Mouse (Mus musculus) kidney, embryonic 15.5 days (tissue): ENCODE data around the gene 1700030J22Rik. TPM values are rescaled to one million over a fixed set of nuclear protein-coding genes. Genes with fewer than 3 reads are reported as not detected.

ENCODE experiments used
- ATAC-seq: fragments of 200-750 bp; cut with Nextera tagmentation; replicated peaks from 2 replicates; pipeline ENCODE4 v1.8.0; 2017; ENCODE audit warnings: moderate TSS enrichment; ENCODE audit not compliant: low FRiP score
- H3K27ac ChIP-seq: fragments of 300-500 bp; sonication (generic); 2 replicates; pipeline ENCODE4 v1.5.1; 2015; ENCODE audit warnings: mild to moderate bottlenecking, inconsistent platforms
- H3K27me3 ChIP-seq: fragments of 300-500 bp; sonication (generic); 2 replicates; pipeline ENCODE4 v1.6.1; 2015; ENCODE audit warnings: inconsistent platforms
- H3K36me3 ChIP-seq: fragments of 300-500 bp; sonication (generic); 2 replicates; pipeline ENCODE4 v1.6.1; 2015; ENCODE audit warnings: inconsistent platforms
- H3K4me1 ChIP-seq: fragments of 300-500 bp; sonication (generic); 2 replicates; pipeline ENCODE4 v1.6.1; 2015; ENCODE audit warnings: inconsistent platforms
- H3K4me2 ChIP-seq: fragments of 300-500 bp; sonication (generic); 2 replicates; pipeline ENCODE4 v1.6.1; 2015; ENCODE audit warnings: moderate library complexity, mild to moderate bottlenecking, inconsistent platforms
- H3K4me3 ChIP-seq: fragments of 300-500 bp; sonication (generic); replicated peaks from 2 replicates; pipeline ENCODE4 v1.5.1; 2015; ENCODE audit warnings: mild to moderate bottlenecking, inconsistent platforms
- H3K9ac ChIP-seq: fragments of 300-500 bp; sonication (generic); 2 replicates; pipeline ENCODE4 v1.6.1; 2015; ENCODE audit warnings: mild to moderate bottlenecking, inconsistent platforms
- H3K9me3 ChIP-seq: fragments of 300-500 bp; sonication (generic); replicated peaks from 2 replicates; pipeline ENCODE4 v1.6.1; 2016; ENCODE audit warnings: inconsistent platforms
- WGBS: fragments of 180-500 bp; shearing (Covaris S2); methylation state at CpG from one replicate; pipeline ENCODE4 v1.1.7; 2015; ENCODE audit warnings: mixed read lengths; 5-methylcytosine and 5-hydroxymethylcytosine counted together
- polyA plus RNA-seq: library from polyadenylated mRNA; unstranded; fragments of >200 nt; fragmentation: Nextera tagmentation; extraction: Ambion mirVana; gene quantifications from 2 replicates; pipeline ENCODE4 v1.2.1, GENCODE M21; 2015

The 1700030J22Rik gene
- polyA plus RNA-seq, 1 experiment from 2014 or later = 2.4 TPM

- H3K36me3 ChIP-seq = peaks cover 23% of the 10 kb centered on the region
- no peaks in the 10 kb centered on the region for H3K9me3 ChIP-seq
- peak overlapping the region; percentile 93 for H3K4me2 ChIP-seq
- WGBS = 8% methylated on average over 23 of the region's 23 CpGs
- H3K4me1 ChIP-seq = peaks cover 22% of the 10 kb centered on the region
- peak overlapping the region; percentile 86 for H3K27ac ChIP-seq
- ATAC-seq = no peak
- peak overlapping the region; percentile 85 for H3K4me3 ChIP-seq
- no peaks in the 10 kb centered on the region for H3K27me3 ChIP-seq
- H3K9ac ChIP-seq = peak overlapping the region; percentile 80
Observed at GRCm38 (mm10) chr8:116992176-116992971, 13.6 kb upstream of the 1700030J22Rik start.

- ATAC-seq = no peak
- H3K4me2 ChIP-seq = peak overlapping the region; percentile 93
- 0 out of 2 replicates have a peak overlapping the region, but pooled peaks have one; percentile 85 for H3K4me3 ChIP-seq
- H3K9me3 ChIP-seq = no peaks in the 10 kb centered on the region
- H3K27me3 ChIP-seq = no peaks in the 10 kb centered on the region
- no peak overlapping the region for H3K27ac ChIP-seq
- peaks cover 22% of the 10 kb centered on the region for H3K4me1 ChIP-seq
- peaks cover 34% of the 10 kb centered on the region for H3K36me3 ChIP-seq
- H3K9ac ChIP-seq = no peak overlapping the region
- WGBS = 88% methylated on average over 8 of the region's 8 CpGs
Observed at GRCm38 (mm10) chr8:116991241-116991640, 12.5 kb upstream of the 1700030J22Rik start.

GRCm38 (mm10) chr8:116989842-116990241 lies 11.1 kb upstream of the 1700030J22Rik start:
- H3K9ac ChIP-seq = no peak overlapping the region
- H3K27ac ChIP-seq = no peak overlapping the region
- no peak overlapping the region for H3K4me3 ChIP-seq
- peaks cover 22% of the 10 kb centered on the region for H3K4me1 ChIP-seq
- no peak overlapping the region for H3K4me2 ChIP-seq
- no peak for ATAC-seq
- no peaks in the 10 kb centered on the region for H3K9me3 ChIP-seq
- peaks cover 48% of the 10 kb centered on the region for H3K36me3 ChIP-seq
- 96% methylated on average over 3 of the region's 3 CpGs for WGBS
- no peaks in the 10 kb centered on the region for H3K27me3 ChIP-seq

- peaks cover 25% of the 10 kb centered on the region for H3K4me1 ChIP-seq
- H3K4me2 ChIP-seq = 0 out of 2 replicates have a peak overlapping the region, but pooled peaks have one; percentile 31
- H3K27me3 ChIP-seq = no peaks in the 10 kb centered on the region
- H3K27ac ChIP-seq = no peak overlapping the region
- peaks cover 39% of the 10 kb centered on the region for H3K36me3 ChIP-seq
- H3K9me3 ChIP-seq = no peaks in the 10 kb centered on the region
- no peak for ATAC-seq
- WGBS = 13% methylated on average over 4 of the region's 4 CpGs
- no peak overlapping the region for H3K4me3 ChIP-seq
- no peak overlapping the region for H3K9ac ChIP-seq
Observed at GRCm38 (mm10) chr8:116980117-116980516, 1.4 kb upstream of the 1700030J22Rik start.

- H3K9ac ChIP-seq = peak overlapping the region; percentile 47
Observed at GRCm38 (mm10) chr8:116978052-116978451, 707 bp downstream of the 1700030J22Rik start.

GRCm38 (mm10) chr8:116975606-116976005 lies 3.2 kb downstream of the 1700030J22Rik start:
- ATAC-seq = no peak
- no peaks in the 10 kb centered on the region for H3K9me3 ChIP-seq
- 50% methylated on average over 5 of the region's 5 CpGs for WGBS
- H3K9ac ChIP-seq = no peak overlapping the region
- no peaks in the 10 kb centered on the region for H3K36me3 ChIP-seq
- no peaks in the 10 kb centered on the region for H3K27me3 ChIP-seq
- H3K27ac ChIP-seq = no peak overlapping the region; the same call in 1 of the 2 replicates
- no peak overlapping the region for H3K4me3 ChIP-seq
- no peak overlapping the region for H3K4me2 ChIP-seq
- H3K4me1 ChIP-seq = peaks cover 27% of the 10 kb centered on the region

More at GRCm38 (mm10) chr8:116978052-116978451, 707 bp downstream of the 1700030J22Rik start:
- Histone ChIP-seq H3K4me1 (peaks cover 27% of the 10 kb centered on the region), H3K27ac (no peak overlapping the region; the same call in 1 of the 2 replicates), H3K27me3 (no peaks in the 10 kb centered on the region), H3K4me2 (peak overlapping the region; percentile 88), H3K9me3 (no peaks in the 10 kb centered on the region), H3K36me3 (peaks cover 20% of the 10 kb centered on the region), H3K4me3 (peak overlapping the region; percentile 79)
- no peak for ATAC-seq
- WGBS = 35% methylated on average over 8 of the region's 8 CpGs

GRCm38 (mm10) chr8:116975066-116975465 lies 3.7 kb downstream of the 1700030J22Rik start:
- H3K4me3 ChIP-seq = no peak overlapping the region
- H3K27me3 ChIP-seq = no peaks in the 10 kb centered on the region
- no peak overlapping the region; the same call in 1 of the 2 replicates for H3K27ac ChIP-seq
- H3K9me3 ChIP-seq = no peaks in the 10 kb centered on the region
- peaks cover 26% of the 10 kb centered on the region for H3K4me1 ChIP-seq
- no peak for ATAC-seq
- H3K9ac ChIP-seq = no peak overlapping the region
- no peaks in the 10 kb centered on the region for H3K36me3 ChIP-seq
- 36% methylated on average over 5 of the region's 5 CpGs for WGBS
- no peak overlapping the region for H3K4me2 ChIP-seq

- no peak overlapping the region for H3K27ac ChIP-seq
- ATAC-seq = no peak
- no peaks in the 10 kb centered on the region for H3K9me3 ChIP-seq
- no peaks in the 10 kb centered on the region for H3K36me3 ChIP-seq
- H3K27me3 ChIP-seq = no peaks in the 10 kb centered on the region
- H3K4me1 ChIP-seq = no peaks in the 10 kb centered on the region
- 83% methylated on average over 6 of the region's 6 CpGs for WGBS
- no peak overlapping the region for H3K4me2 ChIP-seq
- H3K9ac ChIP-seq = no peak overlapping the region
- H3K4me3 ChIP-seq = no peak overlapping the region
Observed at GRCm38 (mm10) chr8:116969531-116969930, 9.2 kb downstream of the 1700030J22Rik start.

GRCm38 (mm10) chr8:116954415-116954814 lies 24.3 kb downstream of the 1700030J22Rik start:
- no peak overlapping the region for H3K4me2 ChIP-seq
- H3K27me3 ChIP-seq = no peaks in the 10 kb centered on the region
- peaks cover 7% of the 10 kb centered on the region for H3K4me1 ChIP-seq
- H3K4me3 ChIP-seq = no peak overlapping the region
- H3K36me3 ChIP-seq = peaks cover 59% of the 10 kb centered on the region
- H3K27ac ChIP-seq = no peak overlapping the region
- H3K9me3 ChIP-seq = no peaks in the 10 kb centered on the region
- no peak for ATAC-seq
- WGBS = 95% methylated on average over 9 of the region's 9 CpGs
- no peak overlapping the region for H3K9ac ChIP-seq

- no peak overlapping the region for H3K4me2 ChIP-seq
- no peaks in the 10 kb centered on the region for H3K27me3 ChIP-seq
- H3K4me3 ChIP-seq = no peak overlapping the region
- H3K9me3 ChIP-seq = no peaks in the 10 kb centered on the region
- WGBS = 89% methylated on average over 8 of the region's 8 CpGs
- ATAC-seq = no peak
- H3K4me1 ChIP-seq = peaks cover 7% of the 10 kb centered on the region
- H3K9ac ChIP-seq = no peak overlapping the region
- H3K36me3 ChIP-seq = peaks cover 46% of the 10 kb centered on the region
- no peak overlapping the region for H3K27ac ChIP-seq
Observed at GRCm38 (mm10) chr8:116952428-116952827, 26.3 kb downstream of the 1700030J22Rik start.

GRCm38 (mm10) chr8:116951778-116952177 lies 27.0 kb downstream of the 1700030J22Rik start:
- Histone ChIP-seq H3K4me2 (no peak overlapping the region), H3K36me3 (peaks cover 39% of the 10 kb centered on the region), H3K9ac (no peak overlapping the region), H3K9me3 (no peaks in the 10 kb centered on the region), H3K4me3 (no peak overlapping the region), H3K27me3 (no peaks in the 10 kb centered on the region), H3K4me1 (peaks cover 9% of the 10 kb centered on the region), H3K27ac (no peak overlapping the region)
- WGBS = 93% methylated on average over 2 of the region's 2 CpGs
- ATAC-seq = no peak

GRCm38 (mm10) chr8:116951369-116951768 lies 27.4 kb downstream of the 1700030J22Rik start:
- H3K9me3 ChIP-seq = no peaks in the 10 kb centered on the region
- 59% methylated on average over 5 of the region's 5 CpGs for WGBS
- ATAC-seq = peak; percentile 29; the same call in 1 of the 2 replicates
- H3K36me3 ChIP-seq = peaks cover 35% of the 10 kb centered on the region
- no peak overlapping the region for H3K27ac ChIP-seq
- H3K9ac ChIP-seq = no peak overlapping the region
- H3K4me3 ChIP-seq = no peak overlapping the region
- H3K4me1 ChIP-seq = peaks cover 13% of the 10 kb centered on the region
- no peaks in the 10 kb centered on the region for H3K27me3 ChIP-seq
- no peak overlapping the region for H3K4me2 ChIP-seq
